Mouse (Mus musculus): ENCODE results near the gene Usp8. TPM values are rescaled to one million over a fixed set of nuclear protein-coding genes. Genes with fewer than 3 reads are reported as not detected.

The Usp8 gene
- polyA plus RNA-seq, 1 experiment = 9.7 TPM

GRCm38 (mm10) chr2:126735339-126736073 lies 28.4 kb downstream of the Usp8 start:
- Histone ChIP-seq H3K9me3 (no peaks in the 10 kb centered on the region), H3K4me3 (replicated peaks) (no peak overlapping the region), H3K36me3 (replicated peaks; ENCODE audit: low read length) (peaks cover 91% of the 10 kb centered on the region), H3K27me3 (replicated peaks) (no peaks in the 10 kb centered on the region), H3K4me1 (peaks cover 8% of the 10 kb centered on the region)
- TF ChIP-seq FLI1 (IDR thresholded peaks at IDR 0.05; ENCODE audit: low read length) (no peak), GATA1 (IDR thresholded peaks at IDR 0.05; ENCODE audit: borderline replicate concordance, low read length) (no peak)

GRCm38 (mm10) chr2:126740314-126740713 lies 33.2 kb downstream of the Usp8 start:
- TF ChIP-seq FLI1 (IDR thresholded peaks at IDR 0.05; ENCODE audit: low read length) (no peak), GATA1 (IDR thresholded peaks at IDR 0.05; ENCODE audit: borderline replicate concordance, low read length) (no peak)
- peaks cover 83% of the 10 kb centered on the region for H3K36me3 ChIP-seq (replicated peaks; ENCODE audit: low read length)
- no peaks in the 10 kb centered on the region for H3K27me3 ChIP-seq (replicated peaks)

GRCm38 (mm10) chr2:126743389-126743788 lies 36.3 kb downstream of the Usp8 start:
- H3K36me3 ChIP-seq (replicated peaks; ENCODE audit: low read length) = peaks cover 90% of the 10 kb centered on the region

More at GRCm38 (mm10) chr2:126740314-126740713, 33.2 kb downstream of the Usp8 start:
- H3K4me3 ChIP-seq (replicated peaks) = no peak overlapping the region
- no peaks in the 10 kb centered on the region for H3K9me3 ChIP-seq
- H3K4me1 ChIP-seq = 0 out of 2 replicates have a peak, but pooled peaks cover 1% of the 10 kb centered on the region

GRCm38 (mm10) chr2:126755664-126756063 lies 48.5 kb downstream of the Usp8 start:
- Histone ChIP-seq H3K4me1 (no peaks in the 10 kb centered on the region), H3K27me3 (replicated peaks) (no peaks in the 10 kb centered on the region)
- no peak for TF ChIP-seq FLI1 (IDR thresholded peaks at IDR 0.05; ENCODE audit: low read length)
- no peak for TF ChIP-seq GATA1 (IDR thresholded peaks at IDR 0.05; ENCODE audit: borderline replicate concordance, low read length)

More at GRCm38 (mm10) chr2:126743389-126743788, 36.3 kb downstream of the Usp8 start:
- no peaks in the 10 kb centered on the region for H3K9me3 ChIP-seq
- no peak overlapping the region for H3K4me3 ChIP-seq (replicated peaks)
- TF ChIP-seq FLI1 (IDR thresholded peaks at IDR 0.05; ENCODE audit: low read length) (no peak), GATA1 (IDR thresholded peaks at IDR 0.05; ENCODE audit: borderline replicate concordance, low read length) (no peak)
- H3K4me1 ChIP-seq = no peaks in the 10 kb centered on the region
- no peaks in the 10 kb centered on the region for H3K27me3 ChIP-seq (replicated peaks)

GRCm38 (mm10) chr2:126759351-126759750 lies 52.2 kb downstream of the Usp8 start:
- TF ChIP-seq GATA1 (IDR thresholded peaks at IDR 0.05; ENCODE audit: borderline replicate concordance, low read length) (no peak), FLI1 (IDR thresholded peaks at IDR 0.05; ENCODE audit: low read length) (no peak)
- no peak overlapping the region for H3K4me3 ChIP-seq (replicated peaks)
- peaks cover 98% of the 10 kb centered on the region for H3K36me3 ChIP-seq (replicated peaks; ENCODE audit: low read length)
- H3K27me3 ChIP-seq (replicated peaks) = no peaks in the 10 kb centered on the region
- no peaks in the 10 kb centered on the region for H3K9me3 ChIP-seq
- no peaks in the 10 kb centered on the region for H3K4me1 ChIP-seq

More at GRCm38 (mm10) chr2:126755664-126756063, 48.5 kb downstream of the Usp8 start:
- H3K36me3 ChIP-seq (replicated peaks; ENCODE audit: low read length) = peaks cover 98% of the 10 kb centered on the region
- H3K4me3 ChIP-seq (replicated peaks) = no peak overlapping the region
- no peaks in the 10 kb centered on the region for H3K9me3 ChIP-seq

GRCm38 (mm10) chr2:126765867-126766582 lies 58.9 kb downstream of the Usp8 start:
- peaks cover 42% of the 10 kb centered on the region for H3K36me3 ChIP-seq (replicated peaks; ENCODE audit: low read length)
- peaks cover 6% of the 10 kb centered on the region for H3K27me3 ChIP-seq (replicated peaks)
- peaks cover 3% of the 10 kb centered on the region; the same call in 1 of the 2 replicates for H3K9me3 ChIP-seq
- TF ChIP-seq FLI1 (IDR thresholded peaks at IDR 0.05; ENCODE audit: low read length) = no peak
- no peak for TF ChIP-seq GATA1 (IDR thresholded peaks at IDR 0.05; ENCODE audit: borderline replicate concordance, low read length)
- H3K4me1 ChIP-seq = peaks cover 14% of the 10 kb centered on the region
- no peak overlapping the region for H3K4me3 ChIP-seq (replicated peaks)

- TF ChIP-seq FLI1 (IDR thresholded peaks at IDR 0.05; ENCODE audit: low read length) = no peak
- TF ChIP-seq GATA1 (IDR thresholded peaks at IDR 0.05; ENCODE audit: borderline replicate concordance, low read length) = no peak
- Histone ChIP-seq H3K27me3 (replicated peaks) (peaks cover 6% of the 10 kb centered on the region), H3K4me3 (replicated peaks) (no peak overlapping the region), H3K9me3 (peaks cover 8% of the 10 kb centered on the region; the same call in 1 of the 2 replicates), H3K36me3 (replicated peaks; ENCODE audit: low read length) (peaks cover 26% of the 10 kb centered on the region), H3K4me1 (peaks cover 18% of the 10 kb centered on the region)
Measured at GRCm38 (mm10) chr2:126767599-126767998, 60.5 kb downstream of the Usp8 start.

GRCm38 (mm10) chr2:126768194-126768593 lies 61.1 kb downstream of the Usp8 start:
- peaks cover 6% of the 10 kb centered on the region for H3K27me3 ChIP-seq (replicated peaks)
- H3K4me3 ChIP-seq (replicated peaks) = no peak overlapping the region
- H3K9me3 ChIP-seq = peaks cover 8% of the 10 kb centered on the region; the same call in 1 of the 2 replicates
- peaks cover 21% of the 10 kb centered on the region for H3K36me3 ChIP-seq (replicated peaks; ENCODE audit: low read length)
- H3K4me1 ChIP-seq = peaks cover 18% of the 10 kb centered on the region
- TF ChIP-seq FLI1 (IDR thresholded peaks at IDR 0.05; ENCODE audit: low read length) (no peak), GATA1 (IDR thresholded peaks at IDR 0.05; ENCODE audit: borderline replicate concordance, low read length) (no peak)

GRCm38 (mm10) chr2:126769431-126770181 lies 62.5 kb downstream of the Usp8 start:
- Histone ChIP-seq H3K4me3 (replicated peaks) (no peak overlapping the region), H3K9me3 (peaks cover 8% of the 10 kb centered on the region; the same call in 1 of the 2 replicates), H3K27me3 (replicated peaks) (peaks cover 8% of the 10 kb centered on the region), H3K36me3 (replicated peaks; ENCODE audit: low read length) (peaks cover 8% of the 10 kb centered on the region), H3K4me1 (peaks cover 18% of the 10 kb centered on the region)
- no peak for TF ChIP-seq FLI1 (IDR thresholded peaks at IDR 0.05; ENCODE audit: low read length)
